Mouse (Mus musculus): ENCODE results near the gene Tmem140. TPM values are rescaled to one million over a fixed set of nuclear protein-coding genes. Genes with fewer than 3 reads are reported as not detected.
A peak's percentile ranks its signal among the peaks of the same experiment; 100 is the strongest.

Tmem140 gene
- total RNA-seq, 4 experiments from 2014 or later, result 1.9 to 4.3 (median 2.9) TPM

DNA sequence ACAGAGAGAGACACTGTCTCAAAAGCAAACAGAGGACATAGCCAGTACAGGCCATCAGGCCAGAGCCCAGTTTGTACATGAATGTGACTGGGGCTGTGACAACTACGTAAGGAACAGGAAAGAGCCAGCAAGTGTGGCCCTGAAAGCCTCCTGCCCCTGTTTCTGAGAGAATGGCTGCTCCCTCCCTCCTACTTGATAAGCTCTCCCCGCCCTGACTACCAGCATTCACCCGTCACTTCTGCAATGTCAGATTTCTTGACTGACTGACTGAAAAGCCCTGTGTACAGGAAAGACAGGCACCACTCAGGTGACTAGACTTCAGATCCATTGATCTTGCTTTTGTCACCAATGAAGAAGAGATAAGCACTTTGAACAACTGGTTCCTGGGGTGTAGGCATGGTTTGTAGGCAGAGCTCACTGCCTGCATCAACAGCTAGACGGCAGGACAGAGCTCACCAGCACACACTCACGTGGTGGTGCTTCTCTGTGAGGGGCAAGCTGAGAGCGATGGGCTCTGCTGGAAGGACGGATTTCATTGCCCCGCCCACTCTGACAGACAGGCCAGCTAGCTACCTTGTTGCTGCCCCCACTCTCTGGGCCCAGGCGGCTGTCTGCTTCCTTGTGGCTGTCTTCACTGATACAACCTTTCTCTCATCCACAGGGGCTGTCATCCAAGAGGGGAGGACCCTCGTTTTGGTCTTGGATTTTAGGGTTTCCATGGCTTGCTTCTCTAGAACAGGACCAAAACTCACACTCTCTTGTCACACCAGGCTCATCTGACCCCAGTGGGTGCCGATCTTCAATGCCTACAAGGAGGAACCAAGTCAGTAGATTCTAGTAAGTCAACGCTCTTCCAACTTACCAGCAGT lies 13.3 kb downstream of the Tmem140 start:
- DNase-seq (ENCODE audit: low spot score in 2 of 2), result no peak

DNA sequence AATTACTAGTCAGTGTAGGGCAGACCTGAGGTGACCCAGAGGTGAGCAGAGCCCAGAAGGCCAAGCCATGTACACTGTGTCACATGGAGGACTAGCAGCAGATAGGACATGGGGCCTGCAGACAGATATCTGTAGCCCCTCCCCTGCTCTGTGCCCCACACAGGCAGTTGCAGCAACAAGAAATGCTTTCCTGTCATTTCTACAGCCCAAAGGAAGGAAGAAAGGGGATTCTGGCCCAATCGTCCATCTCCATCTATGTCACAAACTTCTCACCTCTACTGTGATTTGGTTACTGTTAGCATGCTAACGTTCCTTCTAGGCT lies 13.8 kb downstream of the Tmem140 start:
- no peak for DNase-seq (ENCODE audit: low spot score in 2 of 2)

DNA sequence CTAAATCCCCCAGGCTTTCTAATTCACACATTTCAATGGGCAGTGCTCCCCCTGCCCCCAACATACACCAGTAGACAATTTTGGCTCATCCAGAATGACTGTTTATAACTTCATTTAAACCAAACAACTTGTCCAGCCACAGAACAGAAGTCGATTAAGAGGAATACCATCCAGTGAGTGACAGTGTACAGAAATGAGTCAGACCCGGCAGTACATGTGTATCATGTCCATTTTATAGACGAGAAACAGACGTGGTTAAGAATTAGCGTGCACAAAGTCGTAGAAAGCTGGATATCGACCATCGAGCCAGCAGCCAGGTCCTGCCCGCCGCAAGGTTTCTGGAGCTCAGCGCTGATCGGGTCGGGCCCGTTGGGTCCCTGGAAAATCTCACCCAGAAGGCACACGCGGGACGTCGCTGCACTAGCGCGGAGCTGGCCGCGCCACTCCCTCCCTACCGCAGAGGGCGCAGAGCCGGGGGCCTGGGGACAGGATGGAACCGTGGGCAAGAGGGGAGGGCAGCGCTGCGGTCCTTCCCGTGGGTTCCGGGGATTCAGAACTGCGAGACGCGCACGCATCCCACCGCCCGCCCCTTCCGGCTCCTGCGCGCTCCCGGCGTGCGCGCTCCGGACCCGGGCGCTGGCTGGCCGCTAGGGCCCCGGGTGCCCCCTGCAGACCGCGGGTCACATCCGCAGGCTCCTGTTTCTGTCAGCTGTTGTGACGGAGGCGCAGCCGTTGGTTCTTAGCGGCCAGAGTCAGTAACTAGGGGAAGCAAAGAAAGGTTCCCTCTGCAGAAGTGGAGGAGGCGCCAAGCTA lies 14.8 kb downstream of the Tmem140 start, which contains the start of gene Cyren:
Cyren (minus strand) TSS at position 552 of the 813 bp plus-strand sequence.
- DNase-seq (ENCODE audit: low spot score in 2 of 2), result peak; percentile 81 to 88

DNA sequence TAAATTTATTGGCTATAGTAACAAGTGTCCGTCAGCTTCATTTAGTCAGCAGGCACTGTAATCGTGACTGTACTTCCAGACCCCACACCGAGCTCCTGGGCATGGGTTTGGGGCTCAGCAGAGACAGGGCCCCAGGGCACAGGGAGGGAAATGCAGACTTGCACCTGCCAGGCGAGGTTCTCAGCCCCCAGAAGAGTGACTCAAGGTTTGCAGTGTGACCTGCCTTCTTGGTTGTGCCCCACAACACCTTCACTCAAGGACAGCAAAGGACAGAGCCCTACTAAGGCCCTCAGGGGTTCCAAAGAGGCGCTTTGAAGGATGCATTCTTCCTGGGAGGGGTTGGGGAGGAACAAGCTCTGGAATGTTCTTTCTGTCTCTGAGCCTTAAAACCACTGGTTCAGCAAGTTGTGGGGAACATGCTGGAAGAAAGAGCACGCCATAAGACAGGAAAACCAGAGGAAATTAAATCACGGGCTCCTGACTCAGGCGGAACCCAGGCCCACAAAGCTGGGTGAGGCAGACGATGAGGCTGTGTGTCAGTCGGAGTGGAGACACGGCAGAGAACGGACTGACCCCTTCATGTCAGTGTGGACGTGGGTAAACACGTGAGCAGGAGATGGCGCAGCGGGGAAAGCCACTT lies 16.3 kb downstream of the Tmem140 start:
- DNase-seq (ENCODE audit: low spot score in 2 of 2), result no peak

DNA sequence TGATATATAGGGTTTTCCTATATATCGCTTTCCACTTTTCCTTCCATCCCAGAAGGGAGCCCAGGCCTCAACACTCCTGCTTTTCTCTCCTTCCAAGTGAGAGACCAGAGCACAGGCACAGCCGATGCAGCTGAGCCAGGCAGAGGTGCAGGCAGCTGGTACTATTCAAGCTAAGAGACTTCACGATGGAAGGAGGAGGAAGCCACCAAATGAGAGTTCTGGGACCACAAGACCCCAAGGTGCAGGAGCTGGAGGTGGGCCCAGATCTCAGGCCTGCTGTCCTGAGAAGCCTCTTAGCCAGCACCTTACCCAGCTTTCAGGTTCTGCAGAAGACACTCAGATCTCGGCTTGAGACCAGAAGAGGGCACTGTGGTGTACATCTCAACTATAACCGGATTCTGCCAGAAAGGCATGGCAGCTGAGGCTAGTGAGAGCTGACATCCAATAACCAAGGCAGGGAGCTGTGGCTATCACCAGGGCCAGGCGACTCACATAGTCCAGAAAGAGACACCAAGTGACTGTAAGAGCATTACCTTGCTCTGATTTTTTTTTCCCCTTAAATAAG lies 17.0 kb downstream of the Tmem140 start:
- DNase-seq (ENCODE audit: low spot score in 2 of 2), result no peak

DNA sequence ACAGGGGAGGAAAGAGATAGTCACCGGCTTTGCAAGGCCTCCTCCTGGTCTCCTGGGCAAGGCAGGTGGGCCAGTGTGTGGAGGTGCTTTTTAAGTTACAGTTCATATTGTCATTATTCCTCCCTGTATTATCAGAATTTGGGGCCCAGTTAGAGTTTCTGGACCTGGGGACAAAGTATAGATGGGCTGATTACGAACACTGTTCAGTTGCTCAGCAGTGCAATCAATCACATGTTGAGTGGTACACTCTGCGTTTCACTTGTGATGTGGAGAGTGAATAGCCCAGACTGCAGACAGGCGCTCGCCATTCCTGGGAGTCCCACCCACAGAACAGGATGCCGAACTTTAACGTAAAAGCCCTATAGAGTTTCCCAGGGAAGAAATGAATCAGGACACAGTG lies 21.8 kb downstream of the Tmem140 start:
- DNase-seq (ENCODE audit: low spot score in 2 of 2), result no peak

DNA sequence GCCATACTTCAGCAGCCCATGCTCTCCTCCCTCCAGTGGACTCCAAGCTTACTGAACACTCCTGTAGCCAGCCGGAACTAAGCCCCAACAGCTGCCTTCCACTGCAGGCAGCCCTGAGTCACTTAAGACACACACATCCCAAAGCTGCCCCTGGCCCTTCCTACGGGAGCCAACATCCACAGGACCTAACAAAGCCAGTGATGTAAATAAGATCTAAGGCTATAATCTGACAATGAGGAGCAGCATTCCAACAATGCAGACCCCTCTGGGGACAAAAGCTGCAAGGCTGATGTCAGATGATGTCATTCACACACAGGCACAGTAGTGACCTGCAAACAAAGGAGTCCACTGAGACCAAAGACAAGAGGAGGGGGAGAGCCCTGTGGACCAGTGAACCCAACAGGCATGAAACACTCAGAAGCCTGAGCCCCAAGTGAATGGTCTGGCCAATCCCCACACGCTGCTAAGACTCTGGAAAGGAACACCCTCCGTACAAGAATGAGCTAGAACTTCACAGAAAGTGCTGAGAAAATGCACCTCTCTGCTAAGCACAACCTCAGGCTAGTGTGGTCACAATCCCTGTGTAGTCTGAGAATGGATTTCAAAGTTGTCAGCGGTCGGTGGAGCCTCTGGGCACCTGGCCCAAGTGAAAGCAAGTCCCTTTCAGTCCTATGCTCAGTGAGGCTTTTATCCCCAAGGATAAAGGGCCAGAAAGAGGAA lies 24.3 kb downstream of the Tmem140 start:
- no peak for DNase-seq (ENCODE audit: low spot score in 2 of 2)

DNA sequence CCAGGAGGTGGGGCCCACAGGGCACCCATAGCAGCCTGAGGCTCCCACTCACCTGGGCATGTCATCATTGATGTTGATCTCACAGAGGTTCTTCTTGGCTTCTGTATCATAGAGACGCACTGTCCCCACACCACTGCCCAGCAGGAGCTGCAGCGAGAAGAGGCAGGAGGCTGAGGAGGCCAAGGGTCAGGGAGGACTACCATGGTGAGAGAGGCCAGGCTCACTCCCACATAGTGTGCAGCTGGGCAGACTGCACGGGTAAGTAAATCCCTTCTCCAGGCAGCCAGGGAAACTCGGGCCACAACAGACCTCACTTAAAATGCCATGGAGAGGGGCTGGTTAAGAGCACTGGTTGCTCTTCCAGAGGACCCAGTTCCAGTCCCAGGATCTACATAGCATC lies 26.2 kb downstream of the Tmem140 start:
- no peak for DNase-seq (ENCODE audit: low spot score in 2 of 2)

DNA sequence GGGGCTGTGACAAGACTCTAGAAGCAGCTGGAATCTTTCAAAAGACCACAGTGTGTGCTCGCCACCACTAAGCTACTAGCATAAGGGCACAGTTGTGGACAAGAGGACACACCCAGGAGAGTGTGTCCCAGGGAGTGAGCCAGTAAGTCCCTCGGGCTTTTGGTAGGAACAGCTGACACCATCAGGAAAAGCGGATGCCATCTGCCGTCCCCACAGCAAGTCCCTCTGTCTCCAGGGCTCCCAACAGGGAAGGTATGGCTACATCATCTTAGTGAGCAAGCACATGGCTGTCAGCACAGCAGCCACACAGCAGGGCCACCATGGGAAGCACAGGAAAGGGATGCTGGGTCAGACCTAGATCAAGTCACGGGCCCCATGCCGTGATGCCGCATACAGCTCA lies 32.6 kb downstream of the Tmem140 start:
- no peak for DNase-seq (ENCODE audit: low spot score in 2 of 2)

DNA sequence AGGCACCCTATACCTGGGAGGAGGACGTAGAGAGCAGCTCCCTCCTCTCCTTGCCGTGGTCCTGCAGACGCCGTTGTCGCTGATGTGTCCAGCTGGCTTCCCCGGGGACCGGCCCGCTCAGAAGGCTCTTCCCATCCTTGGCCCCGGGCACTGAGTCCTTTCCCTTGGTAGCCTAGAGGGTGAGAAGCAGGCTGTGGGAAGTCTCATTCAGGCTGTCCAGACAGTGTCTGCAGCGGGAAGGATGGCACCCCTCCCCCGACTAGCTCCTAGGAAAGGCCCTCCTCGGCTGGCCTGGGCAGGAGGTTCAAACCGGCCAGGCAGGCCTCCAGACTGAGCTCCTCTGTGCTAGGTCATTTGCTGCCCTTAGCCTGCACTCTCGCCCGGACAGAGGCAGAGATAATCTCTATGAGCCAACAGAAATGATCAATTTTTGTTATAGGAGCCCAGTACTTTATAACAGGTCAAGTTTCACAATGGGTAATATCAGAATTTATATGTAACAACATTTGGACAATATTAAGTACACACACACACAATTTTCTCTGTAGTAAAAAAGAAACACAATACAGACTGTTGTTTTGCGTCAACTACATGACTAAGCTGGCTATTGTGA lies 33.3 kb downstream of the Tmem140 start:
- no peak for DNase-seq (ENCODE audit: low spot score in 2 of 2)

DNA sequence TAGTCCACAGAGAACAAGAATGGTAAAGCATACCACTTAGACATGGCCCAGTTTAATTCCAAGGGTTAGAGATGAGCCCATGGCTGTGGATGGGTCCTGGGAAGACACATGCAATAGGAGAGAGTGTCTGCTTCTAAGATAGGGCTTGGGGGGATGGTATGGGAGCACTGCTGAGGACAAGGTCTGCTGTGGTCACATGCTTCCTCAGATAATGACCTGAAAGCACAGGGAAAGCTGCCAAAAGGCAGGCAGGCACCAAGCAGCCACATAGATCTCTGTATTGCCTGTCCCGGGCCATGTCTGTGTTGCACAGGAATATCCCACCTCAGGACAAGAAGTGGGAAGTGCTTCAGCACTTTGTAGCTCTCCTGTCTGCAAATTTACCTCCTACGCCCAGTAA lies 36.2 kb downstream of the Tmem140 start:
- DNase-seq (ENCODE audit: low spot score in 2 of 2), result no peak

DNA sequence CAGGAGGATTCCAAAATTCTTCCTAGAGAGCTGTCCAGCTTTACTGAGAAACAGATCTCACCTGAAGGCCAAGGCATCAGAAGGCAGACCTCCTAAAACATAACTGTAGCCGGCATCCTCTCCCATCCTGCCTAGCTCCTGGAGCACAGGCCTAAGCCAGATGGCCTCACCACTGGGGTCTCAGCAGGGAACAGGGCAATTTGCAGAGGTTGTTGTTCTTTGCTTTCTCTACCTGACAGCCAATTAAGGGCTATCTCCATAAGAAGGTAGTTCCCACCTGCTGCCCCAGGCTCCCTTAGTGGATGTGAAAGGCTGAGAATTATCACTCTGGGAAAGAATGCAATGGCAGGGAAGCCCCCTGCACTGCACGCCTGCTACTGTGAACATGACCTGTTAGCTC lies 38.0 kb downstream of the Tmem140 start:
- no peak for DNase-seq (ENCODE audit: low spot score in 2 of 2)

DNA sequence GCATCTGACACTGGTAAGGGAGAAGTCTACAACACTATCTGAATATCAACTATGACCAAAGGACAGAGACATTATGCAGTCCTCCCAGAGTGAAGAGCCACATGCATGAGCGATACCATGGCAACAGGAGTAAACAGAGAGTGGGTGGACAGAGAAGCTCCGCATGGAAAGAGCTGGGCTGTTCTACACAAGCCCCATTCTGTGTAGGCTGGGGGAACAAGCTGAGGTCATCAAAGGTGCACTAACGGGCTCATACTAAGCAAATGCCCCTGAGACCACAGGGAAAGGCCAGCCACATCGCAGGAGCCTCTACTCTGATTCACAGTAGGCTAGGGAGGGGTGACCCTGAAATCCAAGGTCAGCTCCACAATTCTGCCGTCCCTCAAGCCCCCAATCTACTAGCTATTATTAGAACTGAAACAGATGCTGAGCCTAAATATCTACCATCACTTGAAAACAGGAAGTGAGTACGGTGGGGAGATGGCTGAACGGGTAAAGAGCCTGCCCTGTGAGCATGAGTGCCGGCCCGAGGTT lies 39.0 kb downstream of the Tmem140 start:
- no peak for DNase-seq (ENCODE audit: low spot score in 2 of 2)

DNA sequence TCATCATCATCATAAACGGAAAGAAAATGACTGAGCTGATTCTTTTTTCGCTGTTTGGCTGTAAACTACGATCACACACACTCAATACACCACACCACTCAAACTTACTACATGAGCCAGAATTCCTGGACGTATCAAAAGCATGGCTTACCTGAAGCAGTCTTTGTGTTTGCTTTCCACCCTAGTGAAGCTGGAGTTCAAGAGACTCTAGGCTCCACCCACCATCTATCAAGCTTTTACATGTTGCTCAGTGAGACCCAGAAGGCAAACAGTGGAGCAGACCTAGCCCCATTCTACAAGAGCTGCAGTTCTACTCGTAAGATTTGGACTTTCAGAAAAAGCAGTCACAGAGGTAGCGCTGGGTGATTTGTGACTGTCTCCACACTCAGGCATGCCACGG lies 39.6 kb downstream of the Tmem140 start:
- no peak for DNase-seq (ENCODE audit: low spot score in 2 of 2)

DNA sequence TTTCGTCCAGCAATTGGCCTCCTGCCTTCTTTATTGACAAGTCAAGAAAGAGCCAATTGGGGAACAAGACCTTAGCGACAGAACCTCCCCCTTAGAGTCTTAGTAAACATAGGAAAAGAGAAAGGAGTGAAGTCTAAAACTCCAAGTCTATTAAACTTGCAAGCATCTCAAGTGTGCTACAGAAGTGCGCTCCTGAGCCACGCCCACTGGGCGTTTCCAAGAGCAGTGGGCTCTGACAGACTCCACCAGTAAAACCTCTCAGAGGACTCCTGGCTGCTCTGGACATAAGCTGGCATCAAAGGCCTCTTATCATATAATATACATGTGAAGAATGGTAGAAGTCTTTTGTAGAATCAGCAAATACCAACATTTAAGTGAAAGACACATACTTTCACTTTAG lies 40.5 kb downstream of the Tmem140 start:
- no peak for DNase-seq (ENCODE audit: low spot score in 2 of 2)

DNA sequence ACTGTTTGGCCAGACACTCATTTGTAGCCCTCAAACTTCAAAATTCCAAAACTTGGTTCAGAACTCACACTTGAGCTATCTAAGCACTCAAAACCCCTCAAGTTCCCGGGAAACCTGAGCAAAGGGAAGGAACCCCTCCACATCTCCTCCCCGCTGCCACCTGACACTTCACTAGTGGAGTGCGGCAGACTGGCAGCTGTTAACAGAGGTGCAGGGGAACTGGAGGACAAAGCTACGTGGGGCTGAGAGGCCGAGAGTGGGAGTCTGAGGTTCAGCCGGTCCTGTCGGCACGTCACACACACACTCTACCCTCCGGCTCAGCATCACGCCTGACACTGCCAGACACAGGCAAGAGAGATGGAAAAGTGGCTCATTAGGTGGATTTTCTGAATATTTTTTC lies 40.9 kb downstream of the Tmem140 start:
- no peak for DNase-seq (ENCODE audit: low spot score in 2 of 2)

DNA sequence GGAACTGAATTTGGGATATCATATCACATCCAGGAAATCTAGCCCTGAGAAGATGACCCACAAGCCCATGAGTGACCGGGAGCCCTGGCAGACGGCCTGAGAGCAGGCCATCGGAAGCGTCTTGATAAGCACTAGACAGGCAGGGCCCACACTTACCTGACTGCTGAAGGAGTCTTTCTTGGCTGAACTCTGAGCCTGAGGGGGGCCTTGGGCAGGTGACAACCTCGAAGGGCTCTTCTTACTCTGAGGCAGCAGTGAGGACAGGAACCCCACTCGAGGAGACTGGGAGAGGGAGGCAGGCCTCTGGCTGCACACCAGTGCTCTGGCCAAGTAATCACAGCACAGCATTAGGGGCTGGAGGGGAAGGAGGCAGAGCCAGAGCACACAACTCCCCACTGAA lies 41.4 kb downstream of the Tmem140 start:
- no peak for DNase-seq (ENCODE audit: low spot score in 2 of 2)

DNA sequence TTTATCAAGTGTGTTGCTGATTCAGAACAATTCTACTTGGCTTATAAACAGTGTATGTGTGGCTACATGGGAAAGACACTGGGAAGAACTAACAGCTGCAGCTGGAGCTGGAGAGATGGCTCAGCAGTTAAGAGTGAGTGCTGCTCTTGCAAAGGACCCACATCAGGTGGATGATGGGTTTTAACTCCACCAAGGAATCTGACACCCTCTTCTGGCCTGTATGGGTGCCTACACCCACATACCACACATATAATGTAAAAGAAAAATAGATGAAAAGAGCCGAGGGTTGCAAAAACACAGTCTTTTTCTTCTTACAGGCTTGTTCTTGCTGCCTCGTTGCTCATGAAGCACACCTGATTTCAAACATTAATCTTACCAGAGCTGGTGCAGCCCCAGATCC lies 43.2 kb downstream of the Tmem140 start:
- DNase-seq (ENCODE audit: low spot score in 2 of 2), result no peak

DNA sequence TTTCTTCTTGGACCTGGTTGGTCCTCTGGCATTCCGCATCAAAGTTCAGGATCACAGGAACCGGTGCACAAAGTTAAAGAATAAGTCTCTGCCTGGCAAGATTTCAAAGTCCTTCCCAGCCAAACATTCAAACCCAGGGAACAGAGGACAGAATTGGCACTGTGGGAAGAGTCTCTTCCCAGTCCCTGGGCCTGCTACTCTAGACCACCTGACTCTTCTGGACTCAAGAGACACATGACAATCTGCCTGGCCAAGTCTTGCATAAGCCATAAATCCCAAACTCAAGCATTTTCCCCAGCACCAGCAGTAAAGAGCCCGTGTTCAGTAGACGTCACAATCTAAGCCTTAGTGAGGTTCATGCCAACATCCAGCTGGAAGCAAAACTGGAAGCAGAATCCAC lies 43.7 kb downstream of the Tmem140 start:
- DNase-seq (ENCODE audit: low spot score in 2 of 2), result peak in 1 of 2 experiments; percentile 33

DNA sequence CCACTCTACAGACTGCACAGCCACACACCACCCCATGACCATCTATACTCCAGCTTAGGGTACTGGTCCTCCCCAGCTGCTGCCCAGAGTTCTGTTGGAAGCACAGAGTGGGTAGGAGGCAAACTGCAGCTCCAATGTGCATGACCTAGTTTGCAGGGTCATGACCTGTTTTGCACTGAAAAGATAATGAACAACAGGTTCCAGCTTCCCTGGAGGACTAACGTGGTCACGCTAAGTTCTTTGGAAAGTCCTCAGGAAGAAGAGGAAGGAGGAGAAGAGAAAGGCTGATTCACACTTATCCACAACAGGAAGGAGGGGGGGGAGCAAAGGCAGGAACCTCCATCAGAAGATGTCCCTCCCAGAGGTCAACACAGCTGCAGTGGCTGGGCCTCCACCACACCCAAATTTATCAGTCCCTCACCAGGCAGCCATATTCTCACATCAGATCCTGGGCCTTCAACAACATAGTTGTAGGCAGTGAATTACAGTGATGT lies 44.2 kb downstream of the Tmem140 start:
- no peak for DNase-seq (ENCODE audit: low spot score in 2 of 2)

All from left cerebral cortex, adult 8-10 months (tissue).